Mouse (Mus musculus) R1 (cell line): ENCODE data around the gene Olfr782.
"Not testable (repeated sequence)": the region's sequence is repeated elsewhere in the genome, so short reads cannot be mapped to it uniquely, and the experiment has no call there.

Source experiments
- DNase-seq: peaks from one replicate; pipeline ENCODE4 v3.0.0-alpha.2; 2018; ENCODE audit warnings: low read depth, low spot score

Olfr782 gene

GRCm38 (mm10) chr10:129348550-129348949 is at the start of gene Olfr782:
Gene Olfr782, plus strand, starts transcription at chr10:129348850.
- DNase-seq, result no peak

- DNase-seq, result not testable (repeated sequence)
Measured at GRCm38 (mm10) chr10:129312973-129313372, 35.7 kb upstream of the Olfr782 start.

- DNase-seq, result not testable (repeated sequence)
Measured at GRCm38 (mm10) chr10:129313521-129313920, 35.1 kb upstream of the Olfr782 start.

GRCm38 (mm10) chr10:129317817-129318216 is 30.8 kb upstream of the Olfr782 start, which contains the start of gene Olfr780:
Gene Olfr780, plus strand, starts transcription at chr10:129318117.
- no peak for DNase-seq

- DNase-seq, result no peak
Measured at GRCm38 (mm10) chr10:129328554-129328953, 20.1 kb upstream of the Olfr782 start, which contains the start of gene Olfr781. Gene Olfr781, plus strand, starts transcription at chr10:129328854.

GRCm38 (mm10) chr10:129352475-129352874 is 3.8 kb downstream of the Olfr782 start:
- not testable (repeated sequence) for DNase-seq

- peak; percentile 63 for DNase-seq
Measured at GRCm38 (mm10) chr10:129356496-129356895, 7.8 kb downstream of the Olfr782 start.

GRCm38 (mm10) chr10:129357307-129357706 is 8.7 kb downstream of the Olfr782 start:
- no peak for DNase-seq

GRCm38 (mm10) chr10:129374051-129374450 is 25.4 kb downstream of the Olfr782 start:
- not testable (repeated sequence) for DNase-seq

- DNase-seq, result no peak
Measured at GRCm38 (mm10) chr10:129383783-129384182, 35.1 kb downstream of the Olfr782 start, which contains the start of gene Olfr784. Gene Olfr784, plus strand, starts transcription at chr10:129384083.

GRCm38 (mm10) chr10:129400892-129401291 is 52.2 kb downstream of the Olfr782 start:
- DNase-seq, result peak; percentile 40
